Mouse (Mus musculus): Measurements from ENCODE around the gene Sat1. TPM values are rescaled to one million over a fixed set of nuclear protein-coding genes. Genes with fewer than 3 reads are reported as not detected.

The Sat1 gene
- polyA plus RNA-seq, 2 experiments: 39.2 to 94.8 TPM

DNA sequence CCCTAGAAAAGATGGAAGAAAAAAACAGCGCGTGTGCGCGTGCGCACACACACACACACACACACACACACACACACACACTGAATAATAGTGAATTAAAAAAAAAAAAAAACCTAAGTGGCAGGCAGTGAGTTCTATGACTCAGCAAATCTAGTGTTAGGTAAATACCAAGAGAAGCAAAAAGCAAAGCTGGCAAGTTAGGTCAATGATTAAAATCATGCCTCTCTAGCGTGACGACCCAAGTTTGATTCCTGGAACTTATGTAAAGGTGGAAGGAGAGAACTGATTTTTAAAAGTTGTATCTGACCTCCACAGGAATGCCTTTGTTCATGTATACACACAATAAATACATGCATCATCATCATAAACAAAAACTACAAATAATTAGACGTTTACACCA is 46.4 kb downstream of the Sat1 start:
- DNase-seq (ENCODE audit: low read depth in 3 of 3, low spot score in 3 of 3) (no peak), ATAC-seq (ENCODE audit: insufficient read depth) (no peak)
- H3K27me3 ChIP-seq (ENCODE audit: control insufficient read depth, insufficient read depth, low read length): no peaks in the 10 kb centered on the region
- H3K27ac ChIP-seq: no peak overlapping the region
- TF ChIP-seq CTCF (IDR thresholded peaks at IDR 0.05; ENCODE audit: low read depth): no peak
- 72% methylated on average over 8 of the region's 8 CpGs for WGBS (ENCODE audit: insufficient replicate concordance)
- no peak overlapping the region for H3K4me2 ChIP-seq (ENCODE audit: low read depth)
- no peak overlapping the region for H3K9ac ChIP-seq (replicated peaks)
- H3K4me1 ChIP-seq (replicated peaks; ENCODE audit: control insufficient read depth in 2 of 2, insufficient read depth in 2 of 2, low read length in 1 of 2): no peaks in the 10 kb centered on the region
- no peaks in the 10 kb centered on the region for H3K36me3 ChIP-seq (replicated peaks; ENCODE audit: control insufficient read depth, insufficient read depth, low read depth)
- no peak overlapping the region for H3K4me3 ChIP-seq (ENCODE audit: insufficient read depth in 1 of 2, low read depth in 2 of 2, low read length in 2 of 2)
- H3K9me3 ChIP-seq (ENCODE audit: control insufficient read depth, low read length): no peaks in the 10 kb centered on the region

DNA sequence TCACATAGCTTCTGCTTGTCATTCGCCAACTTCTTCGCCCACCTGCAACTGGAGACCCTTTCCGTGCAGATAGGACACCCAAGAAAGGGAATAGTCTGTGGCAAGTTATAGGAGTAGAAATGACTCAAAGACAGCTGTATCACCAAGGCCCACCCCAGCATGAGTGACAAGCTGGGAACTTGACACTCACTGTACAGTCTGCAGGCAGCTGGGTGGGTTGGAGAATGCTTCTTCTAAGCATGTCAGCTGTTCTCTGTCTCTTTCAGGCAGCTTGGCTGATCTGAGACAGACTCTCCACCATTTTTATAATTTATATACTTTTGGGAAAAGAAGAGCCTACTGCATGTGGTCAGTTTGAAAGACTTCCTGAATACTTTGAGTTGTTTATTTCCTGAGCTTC is 48.6 kb downstream of the Sat1 start:
- no peaks in the 10 kb centered on the region for H3K4me1 ChIP-seq (replicated peaks; ENCODE audit: control insufficient read depth in 2 of 2, insufficient read depth in 2 of 2, low read length in 1 of 2)
- no peaks in the 10 kb centered on the region for H3K27me3 ChIP-seq (ENCODE audit: control insufficient read depth, insufficient read depth, low read length)
- H3K27ac ChIP-seq: no peak overlapping the region
- ATAC-seq (ENCODE audit: insufficient read depth): no peak
- no peak overlapping the region for H3K4me3 ChIP-seq (ENCODE audit: insufficient read depth in 1 of 2, low read depth in 2 of 2, low read length in 2 of 2)
- 73% methylated on average over 3 of the region's 3 CpGs for WGBS (ENCODE audit: insufficient replicate concordance)
- no peaks in the 10 kb centered on the region for H3K9me3 ChIP-seq (ENCODE audit: control insufficient read depth, low read length)
- DNase-seq (ENCODE audit: low read depth in 3 of 3, low spot score in 3 of 3): no peak
- no peaks in the 10 kb centered on the region for H3K36me3 ChIP-seq (replicated peaks; ENCODE audit: control insufficient read depth, insufficient read depth, low read depth)
- TF ChIP-seq CTCF (IDR thresholded peaks at IDR 0.05; ENCODE audit: low read depth) (no peak), EP300 (IDR thresholded peaks at IDR 0.05; ENCODE audit: low read depth) (no peak)
- H3K4me2 ChIP-seq (ENCODE audit: low read depth): no peak overlapping the region
- no peak overlapping the region for H3K9ac ChIP-seq (replicated peaks)

DNA sequence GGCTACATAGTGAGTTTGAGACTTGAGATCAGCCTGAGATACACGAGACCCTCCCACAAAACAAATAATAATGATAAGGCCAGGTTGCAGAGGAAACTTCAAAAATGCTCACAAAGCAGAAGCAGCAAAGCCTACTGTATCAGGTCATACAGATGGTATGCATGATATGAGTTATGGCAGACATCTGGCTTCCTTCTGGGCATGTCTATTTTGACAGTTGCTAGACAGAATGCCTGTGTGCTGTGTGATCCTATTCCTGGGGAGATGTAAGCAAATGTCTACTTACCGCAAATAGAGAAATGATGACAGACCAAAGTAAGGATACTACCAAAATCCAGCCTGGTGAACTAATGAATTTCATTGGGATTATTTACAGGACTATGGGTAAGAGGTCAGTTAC is 49.9 kb downstream of the Sat1 start:
- no peak overlapping the region for H3K4me2 ChIP-seq (ENCODE audit: low read depth)
- WGBS (ENCODE audit: insufficient replicate concordance): 59% methylated on average over 2 of the region's 2 CpGs
- H3K36me3 ChIP-seq (replicated peaks; ENCODE audit: control insufficient read depth, insufficient read depth, low read depth): no peaks in the 10 kb centered on the region
- H3K27me3 ChIP-seq (ENCODE audit: control insufficient read depth, insufficient read depth, low read length): no peaks in the 10 kb centered on the region
- no peak for TF ChIP-seq EP300 (IDR thresholded peaks at IDR 0.05; ENCODE audit: low read depth)
- no peak for TF ChIP-seq CTCF (IDR thresholded peaks at IDR 0.05; ENCODE audit: low read depth)
- H3K4me1 ChIP-seq (replicated peaks; ENCODE audit: control insufficient read depth in 2 of 2, insufficient read depth in 2 of 2, low read length in 1 of 2): no peaks in the 10 kb centered on the region
- H3K9ac ChIP-seq (replicated peaks): no peak overlapping the region
- no peak overlapping the region for H3K27ac ChIP-seq
- H3K4me3 ChIP-seq (ENCODE audit: insufficient read depth in 1 of 2, low read depth in 2 of 2, low read length in 2 of 2): no peak overlapping the region
- ATAC-seq (ENCODE audit: insufficient read depth) (no peak), DNase-seq (ENCODE audit: low read depth in 3 of 3, low spot score in 3 of 3) (no peak)
- H3K9me3 ChIP-seq (ENCODE audit: control insufficient read depth, low read length): no peaks in the 10 kb centered on the region

DNA sequence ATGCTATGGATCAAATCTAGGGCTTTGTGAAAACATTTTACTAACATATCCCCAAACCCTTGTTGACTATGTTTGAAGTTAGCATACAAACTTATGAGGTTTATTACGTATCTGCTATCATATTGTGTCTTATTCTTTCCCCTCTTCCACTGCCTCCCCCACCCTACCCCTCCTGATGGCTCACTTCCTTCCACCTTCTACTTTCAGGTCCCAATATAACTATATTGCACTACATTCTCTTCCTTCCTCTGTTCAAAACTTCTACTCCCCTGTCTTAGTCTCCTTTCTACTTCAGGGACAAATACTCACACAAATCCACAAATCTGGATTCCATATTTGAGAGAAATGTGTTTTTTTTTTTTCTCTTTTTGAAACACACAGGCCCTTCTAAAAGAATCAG is 52.7 kb downstream of the Sat1 start:
- TF ChIP-seq EP300 (IDR thresholded peaks at IDR 0.05; ENCODE audit: low read depth) (no peak), CTCF (IDR thresholded peaks at IDR 0.05; ENCODE audit: low read depth) (no peak)
- no peaks in the 10 kb centered on the region for H3K4me1 ChIP-seq (replicated peaks; ENCODE audit: control insufficient read depth in 2 of 2, insufficient read depth in 2 of 2, low read length in 1 of 2)
- H3K9me3 ChIP-seq (ENCODE audit: control insufficient read depth, low read length): no peaks in the 10 kb centered on the region
- H3K4me3 ChIP-seq (ENCODE audit: insufficient read depth in 1 of 2, low read depth in 2 of 2, low read length in 2 of 2): no peak overlapping the region
- WGBS (ENCODE audit: insufficient replicate concordance): 29% methylated on average over 1 of the region's 1 CpGs
- H3K27ac ChIP-seq: no peak overlapping the region
- no peak for DNase-seq (ENCODE audit: low read depth in 3 of 3, low spot score in 3 of 3)
- H3K27me3 ChIP-seq (ENCODE audit: control insufficient read depth, insufficient read depth, low read length): no peaks in the 10 kb centered on the region
- ATAC-seq (ENCODE audit: insufficient read depth): no peak
- H3K36me3 ChIP-seq (replicated peaks; ENCODE audit: control insufficient read depth, insufficient read depth, low read depth): no peaks in the 10 kb centered on the region
- H3K9ac ChIP-seq (replicated peaks): no peak overlapping the region
- H3K4me2 ChIP-seq (ENCODE audit: low read depth): no peak overlapping the region

Other genes starting within 250 kb of the Sat1 start
- not detected in 2 replicates for gene Magea8, start 220.6 kb downstream of the Sat1 start, polyA plus RNA-seq (2012; rRNA removed)
- gene Magea8, start 220.6 kb downstream of the Sat1 start, polyA plus RNA-seq (2014; fragmentation: Nextera tagmentation; extraction: Ambion mirVana): not detected in 2 replicates
- not detected in 2 replicates for gene Magea5, start 153.3 kb downstream of the Sat1 start, polyA plus RNA-seq (2012; rRNA removed)
- gene Magea5, start 153.3 kb downstream of the Sat1 start, polyA plus RNA-seq (2014; fragmentation: Nextera tagmentation; extraction: Ambion mirVana): not detected in 2 replicates
- gene Magea1, start 126.7 kb downstream of the Sat1 start, polyA plus RNA-seq (2012; rRNA removed): not detected in 2 replicates
- gene Magea1, start 126.7 kb downstream of the Sat1 start, polyA plus RNA-seq (2014; fragmentation: Nextera tagmentation; extraction: Ambion mirVana): not detected in 2 replicates
- not detected in 2 replicates for gene Magea2, start 122.8 kb downstream of the Sat1 start, polyA plus RNA-seq (2012; rRNA removed)
- not detected in 2 replicates for gene Magea2, start 122.8 kb downstream of the Sat1 start, polyA plus RNA-seq (2014; fragmentation: Nextera tagmentation; extraction: Ambion mirVana)
- gene Cldn34b2, start 88.0 kb downstream of the Sat1 start, polyA plus RNA-seq (2012; rRNA removed): not detected in 2 replicates
- not detected in 2 replicates for gene Cldn34b2, start 88.0 kb downstream of the Sat1 start, polyA plus RNA-seq (2014; fragmentation: Nextera tagmentation; extraction: Ambion mirVana)
- 3.2 and 5.9 TPM in 2 replicates for gene Acot9, start 46.0 kb upstream of the Sat1 start, polyA plus RNA-seq (2012; rRNA removed)
- gene Acot9, start 46.0 kb upstream of the Sat1 start, polyA plus RNA-seq (2014; fragmentation: Nextera tagmentation; extraction: Ambion mirVana): 11.4 and 12.9 TPM in 2 replicates
- 75.7 and 84.2 TPM in 2 replicates for gene Prdx4, start 124.3 kb upstream of the Sat1 start, polyA plus RNA-seq (2012; rRNA removed)
- gene Prdx4, start 124.3 kb upstream of the Sat1 start, polyA plus RNA-seq (2014; fragmentation: Nextera tagmentation; extraction: Ambion mirVana): 177 and 181 TPM in 2 replicates